Mouse (Mus musculus) liver, embryonic 14.5 days (tissue): ENCODE data around the gene H6pd. TPM values are rescaled to one million over a fixed set of nuclear protein-coding genes. Genes with fewer than 3 reads are reported as not detected.
A peak's percentile ranks its signal among the peaks of the same experiment; 100 is the strongest.

Experiments
- ATAC-seq: fragments of 200-750 bp; cut with Nextera tagmentation; 2 replicates; pipeline ENCODE4 v1.8.0; 2017; ENCODE audit warnings: moderate number of reproducible peaks, mild to moderate bottlenecking, moderate library complexity; ENCODE audit not compliant: insufficient read depth
- DNase-seq, 3 experiments: peaks; one replicate each; pipeline ENCODE4 v3.0.0-alpha.2; 2012 to 2013; ENCODE audit warnings: low read depth in 3 of 3, low spot score in 3 of 3
- H3K27ac ChIP-seq: fragments of 300-500 bp; sonication (generic); 2 replicates; pipeline ENCODE4 v1.5.1; 2014; ENCODE audit warnings: moderate library complexity, mild to moderate bottlenecking, control low read depth, inconsistent platforms
- H3K27me3 ChIP-seq: fragments of 300-500 bp; sonication (generic); 2 replicates; pipeline ENCODE4 v1.6.1; 2014; ENCODE audit warnings: mild to moderate bottlenecking, low read length, moderate library complexity; ENCODE audit not compliant: control insufficient read depth, insufficient read depth
- H3K36me3 ChIP-seq: fragments of 300-500 bp; sonication (generic); replicated peaks from 2 replicates; pipeline ENCODE4 v1.6.1; 2014; ENCODE audit warnings: low read depth; ENCODE audit not compliant: control insufficient read depth, insufficient read depth
- H3K4me1 ChIP-seq, 2 experiments: fragments of 200-500 bp in 1 of 2; fragments of 300-500 bp in 1 of 2; sonication (generic) in 1 of 2; replicated peaks; 2 replicates each; pipeline ENCODE4 v1.6.1; 2012 to 2014; ENCODE audit warnings: antibody characterized with exemption in 1 of 2, inconsistent platforms in 1 of 2, low read length in 1 of 2; ENCODE audit not compliant: control insufficient read depth in 2 of 2, insufficient read depth in 2 of 2
- H3K4me2 ChIP-seq: fragments of 300-500 bp; sonication (generic); 2 replicates; pipeline ENCODE4 v1.6.1; 2014; ENCODE audit warnings: low read depth, mild to moderate bottlenecking, control low read depth, moderate library complexity
- H3K4me3 ChIP-seq, 2 experiments: fragments of 200-500 bp in 1 of 2; fragments of 300-500 bp in 1 of 2; sonication (generic) in 1 of 2; 2 replicates each; pipeline ENCODE4 v1.5.1; 2012 to 2014; ENCODE audit warnings: low read depth in 2 of 2, low read length in 2 of 2, mild to moderate bottlenecking in 2 of 2, control low read depth in 1 of 2, inconsistent platforms in 1 of 2, moderate library complexity in 1 of 2; ENCODE audit not compliant: insufficient read depth in 1 of 2
- H3K9ac ChIP-seq: fragments of 300-500 bp; sonication (generic); replicated peaks from 2 replicates; pipeline ENCODE4 v1.6.1; 2014; ENCODE audit warnings: mild to moderate bottlenecking, control low read depth, moderate library complexity
- H3K9me3 ChIP-seq: fragments of 300-500 bp; sonication (generic); 2 replicates; pipeline ENCODE4 v1.6.1; 2016; ENCODE audit warnings: low read length, mixed read lengths; ENCODE audit not compliant: control insufficient read depth
- CTCF ChIP-seq: IDR thresholded peaks from 2 replicates; pipeline ENCODE4 v1.5.1; 2016; ENCODE audit warnings: antibody characterized with exemption, low read depth, control low read depth
- EP300 ChIP-seq: IDR thresholded peaks from 2 replicates; pipeline ENCODE4 v1.6.1; 2016; ENCODE audit warnings: antibody characterized with exemption, low read depth
- WGBS: fragments of 180-500 bp; shearing (Covaris S2); extraction: QIAGEN DNeasy Blood & Tissue Kit; methylation state at CpG from one replicate; pipeline ENCODE4 v1.1.7; 2014; ENCODE audit not compliant: insufficient replicate concordance; 5-methylcytosine and 5-hydroxymethylcytosine counted together
- polyA plus RNA-seq, 2 experiments: library from polyadenylated mRNA; depleted of rRNA in 1 of 2; stranded (reverse) in 1 of 2; unstranded in 1 of 2; fragments of >200 nt; fragmentation: Nextera tagmentation in 1 of 2; extraction: Ambion mirVana in 1 of 2; gene quantifications; 2 replicates each; pipeline versions ENCODE4 v1.2.1 to v1.2.3; 2012 to 2014

Gene H6pd
- polyA plus RNA-seq, 2 experiments, result 7.9 to 8.3 TPM

GRCm38 (mm10) chr4:150035280-150035679 lies 26.5 kb upstream of the H6pd start:
- H3K27me3 ChIP-seq, result peaks cover 50% of the 10 kb centered on the region
- 6% methylated on average over 10 of the region's 10 CpGs for WGBS

GRCm38 (mm10) chr4:150033261-150033671 lies 24.4 kb upstream of the H6pd start:
- Histone ChIP-seq H3K9ac (no peak overlapping the region), H3K4me2 (no peak overlapping the region), H3K27me3 (peaks cover 68% of the 10 kb centered on the region), H3K9me3 (no peaks in the 10 kb centered on the region), H3K4me3 (no peak overlapping the region), H3K36me3 (no peaks in the 10 kb centered on the region), H3K4me1 (0 out of 4 replicates have a peak, but pooled peaks cover 0 to 2% of the 10 kb centered on the region in 2 experiments), H3K27ac (no peak overlapping the region)
- TF ChIP-seq CTCF (no peak), EP300 (no peak)
- no peak for ATAC-seq
- WGBS, result 3% methylated on average over 31 of the region's 31 CpGs
- no peak for DNase-seq

More at GRCm38 (mm10) chr4:150035280-150035679, 26.5 kb upstream of the H6pd start:
- Histone ChIP-seq H3K4me2 (no peak overlapping the region), H3K36me3 (no peaks in the 10 kb centered on the region), H3K9ac (no peak overlapping the region), H3K4me3 (no peak overlapping the region), H3K27ac (no peak overlapping the region), H3K4me1 (0 out of 4 replicates have a peak, but pooled peaks cover 0 to 2% of the 10 kb centered on the region in 2 experiments), H3K9me3 (no peaks in the 10 kb centered on the region)
- TF ChIP-seq EP300, result no peak
- TF ChIP-seq CTCF, result peak; percentile 91
- DNase-seq, result peak; percentile 38 to 47 (median 46)
- ATAC-seq, result no peak

DNA sequence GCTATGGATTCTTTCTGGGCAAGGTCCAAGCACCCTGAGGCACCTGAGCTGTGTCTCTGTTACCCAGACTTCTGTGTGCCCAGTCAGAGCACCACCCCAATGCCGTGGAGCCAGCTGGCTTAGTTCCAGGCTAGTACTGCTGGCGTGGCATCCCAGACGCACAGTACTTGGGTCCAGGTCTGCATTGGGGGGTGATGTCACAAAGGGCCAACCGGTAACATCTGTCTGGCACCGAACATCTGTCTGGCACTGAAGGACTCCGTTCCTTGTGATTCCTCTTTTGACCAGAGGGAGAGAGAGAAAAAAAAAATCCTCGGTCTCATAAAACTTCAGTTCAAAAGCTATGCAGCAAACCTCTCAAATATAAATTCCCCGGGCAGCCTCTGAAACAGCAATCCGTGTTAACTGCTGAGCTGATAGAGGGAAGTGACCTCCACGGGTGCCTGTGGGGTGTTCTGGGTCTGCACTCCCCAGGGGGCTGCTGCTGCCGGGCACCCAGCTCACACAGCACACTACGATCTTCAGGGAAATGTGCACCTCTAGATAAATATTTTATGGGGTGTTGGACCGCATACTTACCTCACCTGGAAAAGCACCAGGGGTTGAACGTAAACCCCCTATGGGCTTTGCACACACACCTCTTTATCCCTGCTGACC lies 22.5 kb upstream of the H6pd start:
- Histone ChIP-seq H3K27ac (no peak overlapping the region), H3K9ac (no peak overlapping the region), H3K36me3 (no peaks in the 10 kb centered on the region), H3K4me1 (0 out of 4 replicates have a peak, but pooled peaks cover 0 to 2% of the 10 kb centered on the region in 2 experiments), H3K4me3 (no peak overlapping the region; a peak in 1 of 4 replicates), H3K9me3 (no peaks in the 10 kb centered on the region), H3K4me2 (peak overlapping the region; percentile 59), H3K27me3 (peaks cover 68% of the 10 kb centered on the region)
- no peak for DNase-seq
- TF ChIP-seq EP300 (no peak), CTCF (no peak)
- 21% methylated on average over 14 of the region's 14 CpGs for WGBS
- no peak for ATAC-seq

- Histone ChIP-seq H3K4me2 (peak overlapping the region; percentile 59), H3K9ac (no peak overlapping the region), H3K27me3 (peaks cover 68% of the 10 kb centered on the region), H3K27ac (no peak overlapping the region), H3K4me3 (peak overlapping the region; percentile 31 to 40; a peak in 3 of 4 replicates), H3K4me1 (0 out of 4 replicates have a peak, but pooled peaks cover 0 to 2% of the 10 kb centered on the region in 2 experiments), H3K36me3 (no peaks in the 10 kb centered on the region), H3K9me3 (no peaks in the 10 kb centered on the region)
- WGBS, result under 1% methylated on average over 28 of the region's 28 CpGs
- DNase-seq, result no peak
- TF ChIP-seq CTCF (no peak), EP300 (no peak)
- ATAC-seq, result no peak
These were observed 21.8 kb upstream of the H6pd start for GRCm38 (mm10) chr4:150030449-150031233.

DNA sequence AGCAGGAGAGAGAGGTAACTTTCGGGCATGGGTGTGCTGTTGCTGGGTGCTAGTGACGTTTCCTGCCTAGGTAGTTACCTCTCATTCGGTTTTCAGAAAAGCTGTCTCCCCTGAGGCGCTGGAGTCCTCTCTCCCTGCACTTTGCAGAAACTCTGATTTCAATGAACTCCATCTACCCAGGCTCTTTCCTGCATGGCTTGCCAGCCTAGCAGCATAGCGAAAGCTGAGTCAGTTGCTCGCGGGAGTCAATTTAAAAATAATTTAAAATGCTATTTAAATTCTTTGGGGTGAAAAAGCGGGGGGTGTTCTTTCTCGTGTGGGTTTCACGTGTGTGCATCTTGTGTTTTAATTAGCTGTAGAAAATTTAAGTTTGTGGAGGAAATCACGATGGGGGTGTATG lies 21.1 kb upstream of the H6pd start:
- ATAC-seq (no peak), DNase-seq (no peak)
- Histone ChIP-seq H3K9me3 (no peaks in the 10 kb centered on the region), H3K27ac (no peak overlapping the region), H3K4me3 (no peak overlapping the region), H3K4me2 (peak overlapping the region; percentile 59), H3K9ac (no peak overlapping the region), H3K4me1 (0 out of 4 replicates have a peak, but pooled peaks cover 0 to 2% of the 10 kb centered on the region in 2 experiments), H3K27me3 (peaks cover 64% of the 10 kb centered on the region), H3K36me3 (no peaks in the 10 kb centered on the region)
- TF ChIP-seq CTCF (no peak), EP300 (no peak)
- 5% methylated on average over 11 of the region's 11 CpGs for WGBS
